Mouse (Mus musculus) frontal cortex, adult (tissue): ENCODE measurements around the gene Srsf9.
"Not testable (repeated sequence)": the region's sequence is repeated elsewhere in the genome, so short reads cannot be mapped to it uniquely, and the experiment has no call there.

Experiments used
- ATAC-seq: cut with Nextera tagmentation; 2 replicates; pipeline ENCODE4 v1.9.2; 2017; ENCODE audit warnings: mild to moderate bottlenecking, moderate library complexity, mixed read lengths; ENCODE audit not compliant: low TSS enrichment

Srsf9 gene

GRCm38 (mm10) chr5:115373441-115374203 lies 46.6 kb downstream of the Srsf9 start:
- no peak for ATAC-seq

GRCm38 (mm10) chr5:115374204-115374820 lies 47.3 kb downstream of the Srsf9 start:
- no peak for ATAC-seq

GRCm38 (mm10) chr5:115375436-115375835 lies 48.5 kb downstream of the Srsf9 start:
- ATAC-seq: no peak

- ATAC-seq: not testable (repeated sequence)
Measured at GRCm38 (mm10) chr5:115378882-115379281, 51.9 kb downstream of the Srsf9 start.
